Mouse (Mus musculus): ENCODE data around the gene Wipf2. TPM values are rescaled to one million over a fixed set of nuclear protein-coding genes. Genes with fewer than 3 reads are reported as not detected.
"Not testable (repeated sequence)": the region's sequence is repeated elsewhere in the genome, so short reads cannot be mapped to it uniquely, and the experiment has no call there.

Wipf2 gene
- total RNA-seq, 2 experiments from 2014 or later = 68.6 to 70.9 TPM

GRCm38 (mm10) chr11:98922307-98922706 lies 58.9 kb downstream of the Wipf2 start:
- not testable (repeated sequence) for H3K27ac ChIP-seq, H3K4me3 ChIP-seq
- DNase-seq (ENCODE audit: low spot score in 2 of 2) = peak; percentile 37 to 69
- TF ChIP-seq CTCF (conservative IDR thresholded peaks at IDR 0.05) = peak; percentile 80

GRCm38 (mm10) chr11:98922851-98923711 lies 59.6 kb downstream of the Wipf2 start:
- DNase-seq (ENCODE audit: low spot score in 2 of 2); H3K27ac ChIP-seq; H3K4me3 ChIP-seq: not testable (repeated sequence)

- Histone ChIP-seq H3K4me3 (no peak overlapping the region), H3K27ac (peak overlapping the region; percentile 18; the same call in 1 of the 2 replicates)
- no peak for DNase-seq (ENCODE audit: low spot score in 2 of 2)
- no peak for TF ChIP-seq CTCF (conservative IDR thresholded peaks at IDR 0.05)
These were observed 61.3 kb downstream of the Wipf2 start for GRCm38 (mm10) chr11:98924633-98925175.

GRCm38 (mm10) chr11:98925265-98925721 lies 61.9 kb downstream of the Wipf2 start:
- Histone ChIP-seq H3K4me3 (no peak overlapping the region), H3K27ac (peak overlapping the region; percentile 18; the same call in 1 of the 2 replicates)
- DNase-seq (ENCODE audit: low spot score in 2 of 2) = no peak
- TF ChIP-seq CTCF (conservative IDR thresholded peaks at IDR 0.05) = no peak

- Histone ChIP-seq H3K27ac (peak overlapping the region; percentile 18; the same call in 1 of the 2 replicates), H3K4me3 (no peak overlapping the region)
- TF ChIP-seq CTCF (conservative IDR thresholded peaks at IDR 0.05) = no peak
- DNase-seq (ENCODE audit: low spot score in 2 of 2) = no peak
These were observed 62.5 kb downstream of the Wipf2 start for GRCm38 (mm10) chr11:98925868-98926311.

DNA sequence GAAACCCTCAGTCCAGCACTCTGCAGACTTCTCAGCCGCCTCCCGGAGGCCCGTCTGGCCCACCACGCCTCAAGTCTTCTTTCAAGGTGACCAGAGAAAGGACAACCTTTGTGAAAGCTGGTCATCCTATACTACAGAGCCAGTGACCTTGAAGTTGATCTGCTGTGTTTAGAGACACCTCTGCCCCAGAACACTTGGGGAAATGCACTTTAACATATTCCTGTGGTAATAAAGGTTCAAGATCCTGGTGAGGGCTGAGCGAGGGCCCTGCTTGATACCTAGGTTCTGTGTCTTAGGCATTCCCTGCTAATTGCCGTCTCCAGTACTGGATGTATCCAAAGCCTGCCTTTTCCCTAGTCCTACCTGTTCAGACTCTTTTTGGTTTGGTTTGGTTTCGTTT lies 63.1 kb downstream of the Wipf2 start:
- DNase-seq (ENCODE audit: low spot score in 2 of 2) = no peak
- Histone ChIP-seq H3K27ac (no peak overlapping the region), H3K4me3 (no peak overlapping the region)
- TF ChIP-seq CTCF (conservative IDR thresholded peaks at IDR 0.05) = no peak

DNA sequence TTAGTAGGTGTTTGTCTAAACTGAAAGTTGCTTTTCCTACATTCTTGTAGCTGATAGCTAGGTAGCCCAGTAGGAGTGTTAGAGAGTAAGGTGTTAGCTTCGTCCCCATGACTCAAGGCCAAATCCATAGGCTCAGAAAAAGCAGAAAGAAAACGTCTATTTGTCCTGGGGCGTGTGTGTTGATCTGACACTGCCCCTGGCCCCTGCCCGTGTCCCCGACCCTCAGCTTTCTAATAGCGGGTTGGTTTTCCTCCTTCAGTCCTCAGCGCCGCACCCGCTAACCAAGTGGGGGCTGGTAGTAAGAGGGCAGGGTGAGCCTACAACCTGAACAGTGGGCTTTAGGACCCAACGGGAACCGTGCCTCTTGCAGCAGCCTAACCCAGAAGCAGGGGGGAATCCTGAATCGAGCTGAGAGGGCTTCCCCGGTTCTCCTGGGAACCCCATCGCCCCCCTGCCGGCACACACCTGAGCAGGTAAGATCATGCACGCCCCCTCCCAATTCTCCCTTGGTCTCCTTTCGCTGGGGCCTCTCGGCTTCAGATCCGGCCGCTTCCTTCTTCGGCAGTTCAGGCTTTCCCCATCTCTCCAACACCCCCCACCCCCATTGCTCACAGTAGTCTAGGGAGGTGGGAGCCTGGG lies 64.1 kb downstream of the Wipf2 start, which contains the start of gene Rara:
TSS of gene Rara (plus strand) at position 381 of the 639 bp plus-strand sequence.
- peak within 1 kb of the TSS; percentile 62 for H3K4me3 ChIP-seq
- no peak for TF ChIP-seq CTCF (conservative IDR thresholded peaks at IDR 0.05)
- peak within 1 kb of the TSS; percentile 62 for H3K27ac ChIP-seq
- DNase-seq (ENCODE audit: low spot score in 2 of 2) = no peak

DNA sequence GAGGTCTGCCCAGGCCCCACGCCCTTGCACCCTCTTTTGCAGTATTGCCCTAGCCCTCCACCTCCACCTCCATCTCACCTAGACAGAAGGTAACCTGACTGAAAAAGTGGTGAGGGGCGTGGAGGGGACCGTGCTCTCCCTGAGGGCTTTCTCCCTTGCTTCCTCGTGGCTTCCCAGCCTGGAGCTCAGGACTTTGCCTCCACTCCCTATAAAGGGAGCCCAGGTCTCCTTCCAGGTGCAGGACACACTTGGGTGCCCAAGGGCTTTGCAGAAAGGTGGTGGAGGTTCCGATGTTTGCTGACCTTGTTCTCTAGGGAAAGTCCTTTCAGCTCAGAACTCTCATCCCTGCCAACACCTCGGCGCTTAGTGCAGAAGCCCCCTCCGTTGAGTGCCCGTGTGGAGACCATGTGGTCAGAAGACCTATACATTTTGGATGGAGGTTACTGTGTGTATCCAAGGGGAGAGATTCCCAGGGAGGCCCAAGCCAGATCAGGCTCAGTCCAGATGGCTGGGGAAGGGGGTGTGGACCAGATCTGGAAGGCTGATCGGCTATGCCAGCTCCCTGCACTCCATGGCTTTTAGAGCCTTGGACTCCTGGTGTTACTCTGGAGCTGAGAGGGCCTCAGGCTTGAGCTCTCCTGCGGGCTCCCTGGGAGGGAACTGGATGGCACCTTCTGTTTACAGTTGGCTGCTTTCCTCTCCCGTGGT lies 64.9 kb downstream of the Wipf2 start:
- Histone ChIP-seq H3K4me3 (peak overlapping the region; percentile 62), H3K27ac (peak overlapping the region; percentile 62)
- TF ChIP-seq CTCF (conservative IDR thresholded peaks at IDR 0.05) = no peak
- DNase-seq (ENCODE audit: low spot score in 2 of 2) = no peak

- no peak for TF ChIP-seq CTCF (conservative IDR thresholded peaks at IDR 0.05)
- H3K27ac ChIP-seq = peak overlapping the region; percentile 36; the same call in 1 of the 2 replicates
- H3K4me3 ChIP-seq = peak overlapping the region; percentile 3; the same call in 1 of the 2 replicates
- DNase-seq (ENCODE audit: low spot score in 2 of 2) = no peak
These were observed 66.1 kb downstream of the Wipf2 start for GRCm38 (mm10) chr11:98929503-98929902.

- Histone ChIP-seq H3K4me3 (no peak overlapping the region), H3K27ac (peak overlapping the region; percentile 59; the same call in 1 of the 2 replicates)
- DNase-seq (ENCODE audit: low spot score in 2 of 2) = no peak
- no peak for TF ChIP-seq CTCF (conservative IDR thresholded peaks at IDR 0.05)
These were observed 66.7 kb downstream of the Wipf2 start for GRCm38 (mm10) chr11:98930127-98930601.

DNA sequence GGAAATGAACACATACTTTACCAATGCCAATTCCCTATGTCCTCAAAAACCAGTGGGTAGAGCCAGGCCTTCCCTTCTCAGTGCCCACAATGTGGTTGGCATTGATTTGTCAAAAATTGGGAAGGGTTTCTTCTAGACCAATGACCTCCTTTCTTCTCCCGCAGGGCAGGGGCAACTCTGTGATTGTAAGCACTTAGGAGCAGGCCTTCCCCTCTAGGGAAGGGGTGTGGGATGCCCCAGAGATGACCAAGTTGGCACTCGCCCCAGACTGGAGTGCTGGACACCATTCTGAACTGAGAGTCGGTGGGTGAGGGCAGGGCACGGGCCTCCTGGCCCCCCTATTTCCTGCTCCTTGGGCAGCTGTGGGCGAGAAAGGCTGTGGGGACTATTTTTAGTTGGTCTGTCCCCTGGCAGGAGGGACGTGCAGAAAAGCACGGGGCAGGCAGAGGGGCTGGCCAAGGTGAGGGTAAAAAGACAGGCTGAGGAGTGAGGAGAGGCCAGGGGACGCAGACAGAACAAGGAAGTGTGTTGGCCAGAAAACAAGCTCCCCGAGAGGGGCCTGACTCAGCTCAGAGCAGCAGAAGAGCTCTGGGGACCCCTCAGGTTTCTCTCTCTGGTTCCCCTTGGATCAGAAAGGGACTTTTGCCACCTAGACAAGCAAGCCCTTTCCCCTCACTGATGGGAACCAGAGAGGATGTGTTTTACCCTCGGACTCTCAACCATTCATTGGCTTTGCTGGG lies 67.5 kb downstream of the Wipf2 start:
- no peak for TF ChIP-seq CTCF (conservative IDR thresholded peaks at IDR 0.05)
- Histone ChIP-seq H3K27ac (peak overlapping the region; percentile 59), H3K4me3 (no peak overlapping the region)
- DNase-seq (ENCODE audit: low spot score in 2 of 2) = no peak

All from layer of hippocampus, adult 2 months (tissue).